Mouse (Mus musculus): ENCODE measurements at regions not wholly inside any gene's neighbourhood (a gene's known extent, or its start where the extent isn't known, plus 50 kb on each side); places are given as distances from the start of the nearest gene placed in this dataset.

- TF ChIP-seq CTCF (IDR thresholded peaks at IDR 0.05; ENCODE audit: borderline replicate concordance, insufficient read depth, low read depth, low read length), result no peak
- TF ChIP-seq POLR2A (IDR thresholded peaks at IDR 0.05; ENCODE audit: borderline replicate concordance, insufficient read depth, low read length), result no peak
Measured at GRCm38 (mm10) chr10:109134521-109134920, 123.7 kb upstream of the Syt1 start.
